Mouse (Mus musculus): ENCODE data around the gene Slc25a13. TPM values are rescaled to one million over a fixed set of nuclear protein-coding genes. Genes with fewer than 3 reads are reported as not detected.

The Slc25a13 gene
- total RNA-seq (2021): 12.1 and 22.9 TPM in 2 replicates
- long read RNA-seq, transcript Slc25a13-201 (18 exons, 3,067 nt): major isoform, 19 of 126 reads
- long read RNA-seq, partial matches to known transcripts: 15 of 126 reads
- long read RNA-seq, other reads (novel, unspliced or antisense): 92 of 126 reads

GRCm38 (mm10) chr6:6216507-6217285 lies at the start of gene Slc25a13:
Gene Slc25a13, minus strand, starts transcription at chr6:6217173.
- peak; percentile 82 for DNase-seq

- no peak for DNase-seq
These were observed 48.8 kb upstream of the Slc25a13 start for GRCm38 (mm10) chr6:6265761-6266160.

- no peak for DNase-seq
These were observed 46.4 kb upstream of the Slc25a13 start for GRCm38 (mm10) chr6:6263293-6263911.

- no peak for DNase-seq
These were observed 43.9 kb upstream of the Slc25a13 start for GRCm38 (mm10) chr6:6260917-6261316.

- no peak for DNase-seq
These were observed 31.5 kb upstream of the Slc25a13 start for GRCm38 (mm10) chr6:6248500-6248899.

- no peak for DNase-seq
These were observed 26.9 kb upstream of the Slc25a13 start for GRCm38 (mm10) chr6:6243828-6244227.

- DNase-seq: no peak
These were observed 25.1 kb upstream of the Slc25a13 start for GRCm38 (mm10) chr6:6242114-6242513.

GRCm38 (mm10) chr6:6236788-6237298 lies 19.9 kb upstream of the Slc25a13 start:
- DNase-seq: no peak

GRCm38 (mm10) chr6:6230262-6230661 lies 13.3 kb upstream of the Slc25a13 start:
- DNase-seq: no peak

GRCm38 (mm10) chr6:6222721-6223120 lies 5.7 kb upstream of the Slc25a13 start:
- DNase-seq: no peak

- no peak for DNase-seq
These were observed 3.6 kb upstream of the Slc25a13 start for GRCm38 (mm10) chr6:6220574-6220973.

- peak; percentile 10 for DNase-seq
These were observed 2.8 kb upstream of the Slc25a13 start for GRCm38 (mm10) chr6:6219661-6220370.

GRCm38 (mm10) chr6:6217286-6217625 lies 283 bp upstream of the Slc25a13 start:
- no peak for DNase-seq

GRCm38 (mm10) chr6:6216120-6216506 lies 860 bp downstream of the Slc25a13 start:
- DNase-seq: no peak

GRCm38 (mm10) chr6:6212360-6213310 lies 4.3 kb downstream of the Slc25a13 start:
- DNase-seq: no peak

GRCm38 (mm10) chr6:6211958-6212357 lies 5.0 kb downstream of the Slc25a13 start:
- DNase-seq: no peak

GRCm38 (mm10) chr6:6210637-6211036 lies 6.3 kb downstream of the Slc25a13 start:
- DNase-seq: no peak

GRCm38 (mm10) chr6:6208351-6209059 lies 8.5 kb downstream of the Slc25a13 start:
- DNase-seq: no peak

- DNase-seq: no peak
These were observed 9.1 kb downstream of the Slc25a13 start for GRCm38 (mm10) chr6:6207836-6208235.

GRCm38 (mm10) chr6:6207395-6207794 lies 9.6 kb downstream of the Slc25a13 start:
- DNase-seq: no peak

- DNase-seq: no peak
These were observed 11.3 kb downstream of the Slc25a13 start for GRCm38 (mm10) chr6:6205599-6206165.
